Mouse (Mus musculus) cerebellum, adult 2 months (tissue): Measurements from ENCODE around the gene Soga1. TPM values are rescaled to one million over a fixed set of nuclear protein-coding genes. Genes with fewer than 3 reads are reported as not detected.

ENCODE experiments used
- DNase-seq, 2 experiments: peaks; one replicate each; pipeline ENCODE4 v3.0.0; 2021
- H3K27ac ChIP-seq: fragments of 200-500 bp; 2 replicates; pipeline ENCODE4 v1.5.1; 2012; ENCODE audit warnings: low read length, control low read depth, inconsistent platforms; ENCODE audit not compliant: insufficient read depth
- H3K27me3 ChIP-seq: fragments of 200-500 bp; 2 replicates; pipeline ENCODE4 v1.6.1; 2012; ENCODE audit warnings: inconsistent platforms, mild to moderate bottlenecking, low read length, moderate library complexity; ENCODE audit not compliant: control insufficient read depth, insufficient read depth
- H3K4me1 ChIP-seq: fragments of 200-500 bp; 2 replicates; pipeline ENCODE4 v1.6.1; 2011; ENCODE audit warnings: low read length; ENCODE audit not compliant: control insufficient read depth, insufficient read depth
- H3K4me3 ChIP-seq: fragments of 200-500 bp; replicated peaks from 2 replicates; pipeline ENCODE3; 2011; ENCODE audit warnings: mild to moderate bottlenecking, low read depth, low read length, control low read depth; ENCODE audit not compliant: insufficient read depth
- CTCF ChIP-seq: fragments of 200-500 bp; IDR thresholded peaks from 2 replicates; pipeline ENCODE4 v1.5.1; 2011; ENCODE audit warnings: low read depth, mild to moderate bottlenecking, control low read depth, low read length, moderate library complexity, borderline replicate concordance; ENCODE audit not compliant: insufficient read depth
- POLR2A ChIP-seq: fragments of 200-500 bp; IDR thresholded peaks from 2 replicates; pipeline ENCODE4 v1.6.1; 2011; ENCODE audit warnings: low read length, control low read depth, borderline replicate concordance; ENCODE audit not compliant: insufficient read depth
- WGBS: fragments of 180-500 bp; shearing (Covaris S2); methylation state at CpG from one replicate; pipeline ENCODE4 v1.1.7; 2018; 5-methylcytosine and 5-hydroxymethylcytosine counted together
- polyA plus RNA-seq: library from polyadenylated mRNA; depleted of rRNA; stranded (reverse); fragments of >200 nt; gene quantifications from 2 replicates; pipeline ENCODE4 v1.2.3, GENCODE M21; 2012; rRNA removed

Gene Soga1
- polyA plus RNA-seq, result 38.3 and 50.1 TPM in 2 replicates

- WGBS, result under 1% methylated on average over 132 of the region's 136 CpGs
- no peaks in the 10 kb centered on the region; the same call in 1 of the 2 replicates for H3K4me1 ChIP-seq
- H3K4me3 ChIP-seq, result peak within 1 kb of the TSS; percentile 72
- peak within 1 kb of the TSS; percentile 73 for H3K27ac ChIP-seq
- TF ChIP-seq POLR2A (peak; percentile 33; the same call in 1 of the 2 replicates), CTCF (peak; percentile 31; the same call in 1 of the 2 replicates)
- DNase-seq, result peak; percentile 87 to 89
- no peaks in the 10 kb centered on the region for H3K27me3 ChIP-seq
Measured at GRCm38 (mm10) chr2:157078793-157079700, at the start of gene Soga1. Gene Soga1, minus strand, starts transcription at chr2:157079254.

GRCm38 (mm10) chr2:157128072-157128471 lies 49.0 kb upstream of the Soga1 start:
- TF ChIP-seq POLR2A, result no peak
- TF ChIP-seq CTCF, result no peak
- Histone ChIP-seq H3K4me3 (no peak overlapping the region), H3K27ac (no peak overlapping the region), H3K4me1 (no peaks in the 10 kb centered on the region), H3K27me3 (no peaks in the 10 kb centered on the region)
- WGBS, result 57% methylated on average over 4 of the region's 4 CpGs
- DNase-seq, result no peak

GRCm38 (mm10) chr2:157127370-157127769 lies 48.3 kb upstream of the Soga1 start:
- Histone ChIP-seq H3K4me3 (no peak overlapping the region), H3K27me3 (no peaks in the 10 kb centered on the region), H3K27ac (no peak overlapping the region), H3K4me1 (no peaks in the 10 kb centered on the region)
- no peak for DNase-seq
- no peak for TF ChIP-seq CTCF
- TF ChIP-seq POLR2A, result no peak
- 88% methylated on average over 3 of the region's 3 CpGs for WGBS

- no peak for DNase-seq
- 91% methylated on average over 3 of the region's 3 CpGs for WGBS
- H3K4me1 ChIP-seq, result no peaks in the 10 kb centered on the region
- no peaks in the 10 kb centered on the region for H3K27me3 ChIP-seq
- TF ChIP-seq CTCF, result no peak
- no peak for TF ChIP-seq POLR2A
- H3K4me3 ChIP-seq, result no peak overlapping the region
- no peak overlapping the region for H3K27ac ChIP-seq
Measured at GRCm38 (mm10) chr2:157125246-157125645, 46.2 kb upstream of the Soga1 start.

- H3K4me1 ChIP-seq, result no peaks in the 10 kb centered on the region
- H3K27me3 ChIP-seq, result no peaks in the 10 kb centered on the region
- no peak overlapping the region for H3K27ac ChIP-seq
- H3K4me3 ChIP-seq, result no peak overlapping the region
- 93% methylated on average over 8 of the region's 8 CpGs for WGBS
- no peak for DNase-seq
- TF ChIP-seq POLR2A, result no peak
Measured at GRCm38 (mm10) chr2:157121766-157122165, 42.7 kb upstream of the Soga1 start.

GRCm38 (mm10) chr2:157119075-157119474 lies 40.0 kb upstream of the Soga1 start:
- Histone ChIP-seq H3K4me3 (no peak overlapping the region), H3K4me1 (no peaks in the 10 kb centered on the region), H3K27ac (no peak overlapping the region), H3K27me3 (no peaks in the 10 kb centered on the region)
- WGBS, result 77% methylated on average over 3 of the region's 3 CpGs
- no peak for TF ChIP-seq CTCF
- no peak for TF ChIP-seq POLR2A
- no peak for DNase-seq

- no peak overlapping the region for H3K27ac ChIP-seq
- no peak overlapping the region for H3K4me3 ChIP-seq
- WGBS, result 91% methylated on average over 4 of the region's 4 CpGs
- no peaks in the 10 kb centered on the region for H3K4me1 ChIP-seq
- TF ChIP-seq POLR2A, result no peak
- TF ChIP-seq CTCF, result no peak
- H3K27me3 ChIP-seq, result no peaks in the 10 kb centered on the region
- DNase-seq, result no peak
Measured at GRCm38 (mm10) chr2:157118556-157118955, 39.5 kb upstream of the Soga1 start.

GRCm38 (mm10) chr2:157116964-157117363 lies 37.9 kb upstream of the Soga1 start:
- TF ChIP-seq POLR2A (no peak), CTCF (peak; percentile 39; the same call in 1 of the 2 replicates)
- no peak overlapping the region for H3K4me3 ChIP-seq
- 18% methylated on average over 3 of the region's 3 CpGs for WGBS
- no peaks in the 10 kb centered on the region for H3K4me1 ChIP-seq
- no peaks in the 10 kb centered on the region for H3K27me3 ChIP-seq
- DNase-seq, result no peak
- H3K27ac ChIP-seq, result no peak overlapping the region
